In the genomic region with DNA sequence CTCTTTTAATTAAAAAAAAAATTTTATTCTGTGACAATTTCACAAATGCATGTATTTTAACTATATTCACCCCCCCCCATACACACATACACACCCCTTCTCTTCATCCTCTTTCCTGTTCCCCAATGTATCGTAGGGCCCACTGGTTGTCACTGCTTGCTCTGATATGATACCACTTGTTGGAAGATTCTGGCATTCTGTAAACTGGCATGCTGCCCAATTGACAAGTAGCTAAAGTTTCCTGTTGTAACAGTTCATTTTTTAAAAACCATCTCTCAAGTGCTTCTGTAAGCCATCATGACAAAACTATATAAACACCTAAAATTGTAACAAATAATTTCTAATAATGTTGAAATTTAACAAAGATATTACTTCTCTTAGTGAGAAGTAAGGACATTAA, we compare ENCODE assay signal across 18 mouse cellular contexts. TPM values are rescaled to one million over a fixed set of nuclear protein-coding genes. Genes with fewer than 3 reads are reported as not detected.
"Had no signal": no experiment of that assay in that cellular context is flagged by ENCODE, and none has a peak within 500 bp of the region (broad histone marks: within the 10 kb centered on the region; RNA-seq: fewer than 3 reads in every experiment).

No protein-coding gene starts in this region.

- H3K4me2 ChIP-seq: neural tube, embryonic 15.5 days; stomach, embryonic 15.5 days had no signal

- H3K27ac ChIP-seq: neural tube, embryonic 15.5 days; stomach, embryonic 15.5 days; stomach, postnatal 0 days had no signal

- H3K9me3 ChIP-seq: neural tube, embryonic 15.5 days; stomach, embryonic 15.5 days had no signal

- H3K9ac ChIP-seq: neural tube, embryonic 15.5 days; stomach, embryonic 15.5 days had no signal

- H3K27me3 ChIP-seq: neural tube, embryonic 15.5 days; stomach, embryonic 15.5 days had no signal

- DNase-seq: retina, postnatal 1 day; right cerebral cortex, adult 18-20 months; right cerebral cortex, postnatal 14 days; right cerebral cortex, postnatal 25 days; right cerebral cortex, postnatal 4 days; spleen, adult 18-20 months; thymus, adult 18-20 months; thymus, adult 2 months; thymus, postnatal 14 days; thymus, postnatal 25 days; thymus, postnatal 36 days; thymus, postnatal 4 days had no signal

- H3K4me3 ChIP-seq: neural tube, embryonic 15.5 days; stomach, embryonic 15.5 days had no signal

RNA-seq across cellular contexts. Expression of a gene that starts 10.3 kb away (rescaled TPM):
- total RNA-seq: neutrophil, adult 5-6 weeks had no signal
- polyA plus RNA-seq: small intestine, adult 2 months; spleen, adult 2 months had no signal
